Mouse (Mus musculus) splenic B cell, adult 2 months (primary cell): ENCODE measurements around the gene Defb46.

Experiments
- DNase-seq: peaks from one replicate; pipeline ENCODE4 v3.0.0-alpha.2; 2011; ENCODE audit warnings: low read depth, low spot score
- H3K27me3 ChIP-seq: 2 replicates; pipeline ENCODE4 v1.6.1; 2012; ENCODE audit warnings: mild to moderate bottlenecking, low read length, moderate library complexity, mixed read lengths; ENCODE audit not compliant: control insufficient read depth, poor library complexity, insufficient read depth, severe bottlenecking
- H3K36me3 ChIP-seq: 2 replicates; pipeline ENCODE4 v1.6.1; 2012; ENCODE audit warnings: mild to moderate bottlenecking, low read length, moderate library complexity, mixed read lengths; ENCODE audit not compliant: control insufficient read depth, poor library complexity, insufficient read depth, severe bottlenecking

Gene Defb46

GRCm38 (mm10) chr8:19239616-19240015 lies at the start of gene Defb46:
Gene Defb46 (plus strand): TSS chr8:19239916.
- H3K27me3 ChIP-seq, result no peaks in the 10 kb centered on the region
- DNase-seq, result no peak
- no peaks in the 10 kb centered on the region for H3K36me3 ChIP-seq

GRCm38 (mm10) chr8:19225161-19225560 lies 14.6 kb upstream of the Defb46 start, which contains the start of gene Defb6:
Gene Defb6 (plus strand): TSS chr8:19225478.
- H3K27me3 ChIP-seq, result no peaks in the 10 kb centered on the region
- H3K36me3 ChIP-seq, result no peaks in the 10 kb centered on the region
- no peak for DNase-seq

- H3K27me3 ChIP-seq, result no peaks in the 10 kb centered on the region
- no peak for DNase-seq
- H3K36me3 ChIP-seq, result no peaks in the 10 kb centered on the region
Measured at GRCm38 (mm10) chr8:19238101-19238500, 1.6 kb upstream of the Defb46 start.

DNA sequence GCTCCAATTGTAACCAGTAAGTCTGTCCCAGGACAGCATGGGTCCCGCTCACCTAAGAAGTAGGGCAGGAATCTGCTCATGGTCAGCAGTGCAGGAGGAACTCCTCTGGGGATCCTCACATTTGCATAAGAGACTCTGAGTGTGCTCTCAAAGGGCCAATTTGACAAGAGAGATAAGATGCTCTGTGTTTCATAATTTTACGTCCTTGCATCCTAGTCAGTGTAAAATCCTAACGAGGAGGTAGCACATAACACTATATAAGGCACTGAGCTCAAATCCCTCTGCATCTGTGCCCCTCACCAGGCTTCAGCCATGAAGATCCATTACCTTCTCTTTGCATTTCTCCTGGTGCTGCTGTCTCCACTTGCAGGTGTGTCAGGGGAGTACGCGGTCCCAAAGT lies 7.6 kb downstream of the Defb46 start, which contains the start of gene Defb5:
Defb5 (plus strand) TSS at position 301 of the 400 bp plus-strand sequence.
- no peaks in the 10 kb centered on the region for H3K27me3 ChIP-seq

GRCm38 (mm10) chr8:19258136-19258535 lies 18.4 kb downstream of the Defb46 start:
- Histone ChIP-seq H3K36me3 (no peaks in the 10 kb centered on the region), H3K27me3 (0 out of 2 replicates have a peak, but pooled peaks cover 1% of the 10 kb centered on the region)
- DNase-seq, result no peak

More for the DNA sequence above, 7.6 kb downstream of the Defb46 start, which contains the start of gene Defb5:
- DNase-seq, result no peak
- H3K36me3 ChIP-seq, result no peaks in the 10 kb centered on the region

- H3K27me3 ChIP-seq, result 0 out of 2 replicates have a peak, but pooled peaks cover 1% of the 10 kb centered on the region
- DNase-seq, result no peak
- no peaks in the 10 kb centered on the region for H3K36me3 ChIP-seq
Measured at GRCm38 (mm10) chr8:19259667-19260066, 20.0 kb downstream of the Defb46 start.
